Mouse (Mus musculus) embryo, embryonic 11.5 days (tissue): ENCODE results near the gene Jam3.

Experiments
- DNase-seq: peaks from one replicate; pipeline ENCODE4 v3.0.0-alpha.2; 2012; ENCODE audit warnings: low read depth, low spot score

The Jam3 gene

GRCm38 (mm10) chr9:27154763-27155530 lies at the start of gene Jam3:
Gene Jam3 (minus strand): TSS chr9:27155421.
- DNase-seq = peak; percentile 95

- DNase-seq = no peak
Observed at GRCm38 (mm10) chr9:27204201-27204600, 49.0 kb upstream of the Jam3 start.

- peak; percentile 74 for DNase-seq
Observed at GRCm38 (mm10) chr9:27203134-27203533, 47.9 kb upstream of the Jam3 start.

GRCm38 (mm10) chr9:27201472-27202219 lies 46.4 kb upstream of the Jam3 start:
- no peak for DNase-seq

GRCm38 (mm10) chr9:27193592-27194080 lies 38.4 kb upstream of the Jam3 start:
- no peak for DNase-seq

- DNase-seq = no peak
Observed at GRCm38 (mm10) chr9:27192761-27193591, 37.8 kb upstream of the Jam3 start.

GRCm38 (mm10) chr9:27192001-27192760 lies 37.0 kb upstream of the Jam3 start:
- peak; percentile 67 for DNase-seq

- peak; percentile 30 for DNase-seq
Observed at GRCm38 (mm10) chr9:27191501-27191981, 36.3 kb upstream of the Jam3 start.

- DNase-seq = no peak
Observed at GRCm38 (mm10) chr9:27190461-27190860, 35.2 kb upstream of the Jam3 start.

GRCm38 (mm10) chr9:27189306-27189705 lies 34.1 kb upstream of the Jam3 start:
- no peak for DNase-seq

- DNase-seq = no peak
Observed at GRCm38 (mm10) chr9:27188677-27189241, 33.5 kb upstream of the Jam3 start.

- DNase-seq = no peak
Observed at GRCm38 (mm10) chr9:27185820-27186219, 30.6 kb upstream of the Jam3 start.

- no peak for DNase-seq
Observed at GRCm38 (mm10) chr9:27182087-27182486, 26.9 kb upstream of the Jam3 start.

- DNase-seq = no peak
Observed at GRCm38 (mm10) chr9:27180492-27180891, 25.3 kb upstream of the Jam3 start.

- DNase-seq = no peak
Observed at GRCm38 (mm10) chr9:27178935-27179334, 23.7 kb upstream of the Jam3 start.

GRCm38 (mm10) chr9:27176154-27176553 lies 20.9 kb upstream of the Jam3 start:
- peak; percentile 66 for DNase-seq

GRCm38 (mm10) chr9:27175682-27176081 lies 20.5 kb upstream of the Jam3 start:
- DNase-seq = no peak

- DNase-seq = no peak
Observed at GRCm38 (mm10) chr9:27175241-27175640, 20.0 kb upstream of the Jam3 start.

GRCm38 (mm10) chr9:27174079-27174478 lies 18.9 kb upstream of the Jam3 start:
- DNase-seq = no peak

GRCm38 (mm10) chr9:27173646-27174045 lies 18.4 kb upstream of the Jam3 start:
- no peak for DNase-seq

- no peak for DNase-seq
Observed at GRCm38 (mm10) chr9:27172839-27173238, 17.6 kb upstream of the Jam3 start.
